Mouse (Mus musculus) layer of hippocampus, adult 9-11 months (tissue): ENCODE results near the gene Bub1b.

Experiments
- DNase-seq: peaks from one replicate; pipeline ENCODE4 v3.0.0; 2022

Gene Bub1b

DNA sequence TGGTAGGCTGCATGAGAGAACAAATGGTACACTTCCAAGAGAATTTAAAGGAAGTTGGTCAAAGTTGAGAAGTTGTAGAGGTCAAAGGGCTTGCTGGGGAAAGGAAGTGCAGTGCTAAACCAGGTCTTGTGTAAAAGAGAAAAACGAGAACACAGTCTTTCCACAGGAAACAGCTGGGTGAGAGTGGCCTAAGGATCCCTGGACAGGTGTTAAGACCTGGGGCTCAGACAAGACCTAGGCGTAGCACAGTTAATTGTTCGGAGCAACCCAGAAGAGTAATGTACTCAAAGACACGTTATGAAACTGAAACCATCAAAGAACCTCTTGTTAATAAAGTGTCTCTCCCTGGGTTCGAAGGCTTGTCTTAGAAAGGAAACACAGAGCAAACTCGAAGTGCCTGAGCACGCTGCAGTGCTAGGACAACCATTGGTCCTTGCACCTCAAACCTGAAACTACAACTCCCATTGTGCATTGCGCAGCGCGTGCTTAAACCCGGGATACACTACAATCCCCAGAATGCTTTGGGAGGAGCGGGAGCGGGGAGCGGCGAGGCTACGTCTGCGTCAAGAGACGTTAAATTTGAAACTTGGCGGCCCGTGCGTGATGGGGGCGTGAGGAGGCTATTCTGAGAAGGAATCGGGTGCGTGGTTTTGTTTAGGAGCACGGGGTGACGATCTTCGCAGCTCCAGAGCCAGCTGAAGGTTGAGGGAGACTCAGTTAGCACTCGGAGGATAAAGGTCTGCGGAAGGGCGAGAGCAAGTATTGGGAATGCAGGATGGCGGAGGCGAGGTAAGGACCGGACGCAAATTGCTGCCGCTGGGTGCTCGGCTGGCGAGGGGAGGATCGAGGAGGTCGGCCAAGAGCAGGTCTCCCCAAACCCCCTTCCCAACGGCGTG, at the start of gene Bub1b:
Bub1b (plus strand) TSS at position 539 of the 896 bp plus-strand sequence.
- DNase-seq: peak; percentile 89

DNA sequence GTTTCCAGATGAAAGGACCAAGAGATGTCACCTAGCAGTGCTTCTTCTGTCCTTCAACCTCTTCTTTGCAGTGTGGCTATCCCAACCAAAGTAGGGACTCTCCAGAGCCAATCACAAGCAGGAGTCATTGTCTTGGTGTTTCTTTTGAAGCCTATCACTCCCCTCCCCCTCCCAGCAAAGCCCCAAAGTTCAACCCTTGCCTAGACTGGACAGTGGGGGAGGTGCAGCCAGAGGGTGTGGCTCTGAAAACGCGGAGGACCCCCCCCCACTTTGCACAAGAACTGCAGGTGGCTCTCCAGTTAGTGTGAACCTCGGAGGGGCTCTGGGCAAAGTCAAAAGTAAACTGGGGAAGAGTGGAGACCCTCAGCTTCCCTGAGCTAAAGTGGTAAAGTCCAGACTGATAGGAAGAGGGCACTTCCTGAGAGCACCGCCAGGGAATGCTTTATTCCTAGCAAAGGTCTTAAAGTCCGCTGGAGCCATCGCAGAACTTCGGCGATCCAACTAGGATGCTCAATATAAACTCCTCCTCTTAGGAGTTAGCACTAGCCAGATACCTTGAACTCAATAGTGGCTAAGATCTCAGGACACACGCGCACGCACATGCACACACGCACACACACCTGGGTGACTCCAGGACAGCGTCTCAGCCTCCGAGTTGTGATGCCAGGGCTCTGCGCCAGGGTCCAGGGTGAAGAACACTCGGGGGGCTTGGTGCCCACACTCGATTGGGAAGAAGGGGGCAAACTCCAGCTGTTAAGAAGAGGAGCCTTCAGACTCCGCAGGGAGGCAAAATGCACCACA, 49.4 kb upstream of the Bub1b start:
- no peak for DNase-seq

GRCm38 (mm10) chr2:118549507-118550473, 48.2 kb upstream of the Bub1b start, which contains the start of gene Bmf:
Gene Bmf, minus strand, starts transcription at chr2:118549687.
- peak; percentile 97 for DNase-seq

DNA sequence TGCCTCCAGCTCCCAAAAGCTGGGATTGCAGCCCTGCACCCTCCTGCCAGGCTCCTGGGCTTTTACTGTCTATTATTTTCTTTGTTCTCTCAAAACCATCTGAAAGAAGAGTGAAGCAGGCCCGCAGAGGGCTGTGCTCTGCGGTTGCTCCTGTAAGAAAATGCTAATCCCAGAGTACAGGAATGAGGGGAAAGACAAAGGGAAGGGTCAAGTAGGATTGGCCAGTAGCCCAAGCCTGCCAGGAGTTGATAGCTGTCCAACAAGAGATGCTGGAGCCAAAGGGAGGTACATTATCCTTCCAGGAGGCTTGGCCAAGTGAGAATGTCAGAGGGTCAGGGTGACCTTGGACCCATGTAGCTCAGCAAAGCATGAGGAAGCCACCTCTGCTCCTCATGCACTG, 46.4 kb upstream of the Bub1b start:
- no peak for DNase-seq

GRCm38 (mm10) chr2:118554356-118554990, 43.5 kb upstream of the Bub1b start:
- peak; percentile 82 for DNase-seq

DNA sequence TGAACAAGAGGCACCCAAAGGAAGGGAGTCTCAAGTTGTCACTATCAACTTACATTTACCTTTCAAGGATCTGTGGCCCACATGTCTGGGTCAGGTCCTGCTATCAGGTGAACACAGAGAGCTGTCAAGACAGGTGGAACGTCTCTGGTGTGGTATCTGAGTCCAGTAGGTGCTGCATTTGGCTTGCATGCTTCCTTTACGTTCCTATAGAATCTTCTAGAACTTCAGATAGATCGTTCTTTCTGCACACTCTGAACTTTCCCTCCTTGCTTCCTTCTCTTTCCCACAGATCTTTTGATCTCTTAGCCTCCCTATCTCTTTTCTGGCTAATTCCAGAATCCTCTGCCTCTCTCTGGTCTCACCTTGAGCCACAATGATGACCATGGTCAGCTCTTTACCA, 39.6 kb upstream of the Bub1b start:
- DNase-seq: no peak

DNA sequence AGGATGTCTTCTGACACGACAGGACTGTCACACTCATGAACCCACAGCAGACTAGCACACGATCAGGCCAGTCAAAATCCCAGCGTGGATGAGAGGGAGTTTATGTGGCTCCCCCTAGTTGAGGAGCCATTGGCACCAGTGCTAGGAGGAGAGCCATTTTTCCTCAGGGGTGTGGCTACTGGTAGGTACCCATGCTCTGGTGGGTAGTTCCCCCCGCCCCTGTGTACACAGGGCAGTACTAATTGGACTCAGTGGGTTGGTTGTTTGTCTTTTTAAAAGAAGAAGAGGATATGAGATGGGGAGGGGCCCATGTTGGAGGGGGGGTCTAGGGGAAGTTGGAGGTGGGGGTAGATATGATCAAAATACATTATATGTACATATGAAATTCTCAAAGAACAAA, 36.0 kb upstream of the Bub1b start:
- DNase-seq: no peak

DNA sequence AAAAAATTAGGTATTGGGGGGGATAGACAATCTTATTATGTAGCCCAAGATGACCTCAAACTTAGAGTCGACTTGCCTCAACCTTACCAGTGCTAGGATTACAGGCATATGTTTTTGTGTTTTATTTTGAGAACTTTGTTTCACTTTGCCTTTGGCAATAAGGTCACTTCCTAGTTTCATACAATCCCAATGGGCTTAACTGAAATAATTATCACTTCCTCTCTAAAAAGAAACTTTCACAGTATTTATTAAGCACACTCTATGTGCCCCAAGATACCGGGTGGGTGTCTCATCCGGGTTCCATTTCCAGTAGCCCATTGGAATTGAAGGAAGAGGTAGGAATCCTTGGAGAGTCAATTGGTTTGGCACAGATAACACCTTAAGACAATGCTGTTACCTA, 35.6 kb upstream of the Bub1b start:
- no peak for DNase-seq

DNA sequence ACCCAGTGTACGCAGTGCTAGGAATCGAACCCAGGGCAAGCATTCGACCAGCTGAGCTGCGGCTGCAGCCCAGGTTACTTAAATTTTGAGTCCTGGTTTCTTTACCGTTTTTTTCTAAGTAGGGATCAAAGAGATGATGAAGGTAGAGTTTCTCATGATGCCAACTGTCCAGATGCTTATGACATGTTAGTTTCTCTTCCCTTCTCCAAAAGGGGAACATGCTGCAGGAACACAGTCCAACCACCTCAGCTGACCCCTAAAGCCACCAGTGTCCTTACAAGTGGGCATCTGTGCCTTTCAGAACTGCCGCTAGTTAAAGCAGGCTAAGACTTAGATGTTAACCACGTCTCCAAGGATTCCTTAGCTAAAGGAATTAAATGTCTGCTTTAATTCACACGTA, 30.8 kb upstream of the Bub1b start:
- no peak for DNase-seq

DNA sequence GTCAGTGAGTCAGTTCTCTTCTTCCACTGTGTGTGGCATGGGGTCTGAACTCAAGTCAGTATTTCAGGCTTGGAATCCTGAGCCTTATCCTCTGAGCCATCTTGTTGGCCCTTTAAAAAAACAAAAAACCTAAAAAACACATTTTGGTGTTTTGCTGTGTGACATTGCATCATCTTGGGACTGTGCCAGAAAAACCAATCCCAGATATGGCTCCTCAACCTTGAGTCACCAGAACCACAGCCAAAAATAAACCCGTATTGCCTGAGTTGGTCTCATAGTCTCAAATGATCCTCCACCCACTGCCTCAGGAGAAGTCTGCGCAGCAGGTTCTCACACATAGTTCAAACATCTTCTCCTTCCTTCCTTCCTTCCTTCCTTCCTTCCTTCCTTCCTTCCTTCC, 27.1 kb upstream of the Bub1b start:
- DNase-seq: no peak

DNA sequence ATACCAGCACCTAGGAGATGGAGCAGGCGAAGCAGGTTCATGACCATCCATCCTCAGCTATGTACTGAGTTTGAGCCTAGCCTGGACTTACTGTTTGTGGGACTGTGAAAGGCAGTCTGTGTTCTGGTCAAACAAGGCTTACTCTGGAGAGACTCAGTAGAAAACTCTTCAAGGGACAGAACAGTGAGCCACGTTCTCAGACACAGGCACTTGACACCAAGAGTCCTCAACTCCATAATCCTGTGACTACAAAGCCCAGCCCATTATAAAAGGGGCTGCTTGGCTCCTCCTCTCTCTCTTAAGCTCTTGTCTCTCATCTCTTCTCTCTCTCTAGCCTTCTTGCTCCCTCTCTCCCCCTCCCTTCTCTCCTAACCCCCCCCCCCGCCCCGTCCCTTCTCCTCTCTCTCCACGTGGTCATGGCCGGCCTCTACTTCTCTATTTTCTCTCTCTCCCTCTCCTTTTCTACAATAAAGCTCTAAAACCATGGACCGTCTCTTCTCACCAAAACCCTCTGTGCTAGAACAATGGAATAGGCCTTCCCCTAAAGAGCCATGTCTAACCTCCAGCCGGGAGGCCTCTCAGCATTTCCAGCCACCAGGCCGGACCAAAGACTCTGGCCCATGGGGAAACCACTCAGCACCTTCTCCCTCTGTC, 25.7 kb upstream of the Bub1b start:
- no peak for DNase-seq

- DNase-seq: no peak
Measured at GRCm38 (mm10) chr2:118573135-118573534, 24.9 kb upstream of the Bub1b start.

- DNase-seq: no peak
Measured at GRCm38 (mm10) chr2:118586013-118586412, 12.0 kb upstream of the Bub1b start.

DNA sequence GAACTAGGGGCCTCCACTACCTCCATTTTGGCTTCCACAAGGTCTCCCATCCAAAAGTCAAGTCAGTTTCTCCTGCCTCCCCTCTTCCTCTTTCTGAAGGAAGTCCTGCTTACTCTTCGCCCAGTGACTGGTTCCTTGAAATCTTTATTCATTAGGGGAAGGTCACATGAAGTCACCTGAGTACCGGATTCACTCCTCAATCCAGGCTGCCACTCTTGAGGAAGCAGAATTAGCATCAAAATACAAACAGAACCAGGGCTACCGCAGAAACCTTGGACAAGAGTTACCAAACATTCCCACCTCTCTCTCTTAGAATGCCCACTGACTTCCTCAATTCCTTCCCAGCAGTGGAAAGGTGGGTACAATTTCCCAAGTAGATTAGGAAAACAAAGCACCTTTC, 10.3 kb upstream of the Bub1b start:
- DNase-seq: no peak

DNA sequence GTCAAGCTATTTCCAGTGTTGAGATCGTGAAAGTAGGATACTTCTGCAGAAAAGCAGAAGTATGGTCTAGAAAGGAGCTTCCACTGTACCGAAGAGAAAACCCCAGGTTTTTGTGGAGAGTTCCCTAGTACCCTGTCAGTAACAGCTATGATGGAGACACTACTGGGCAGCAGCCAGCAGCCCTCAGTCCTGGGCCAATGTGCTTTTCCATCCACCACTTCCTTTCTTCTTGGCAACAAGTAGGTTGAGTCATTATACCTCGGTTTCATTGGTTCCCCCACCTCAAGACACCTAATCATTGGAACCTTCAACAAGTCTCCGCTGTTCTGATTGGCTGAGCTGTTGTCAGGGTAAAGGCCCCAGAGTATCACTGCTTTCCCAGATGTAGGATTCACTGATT, 6.9 kb upstream of the Bub1b start:
- DNase-seq: no peak

- DNase-seq: no peak
Measured at GRCm38 (mm10) chr2:118599087-118599486, 1.1 kb downstream of the Bub1b start.

DNA sequence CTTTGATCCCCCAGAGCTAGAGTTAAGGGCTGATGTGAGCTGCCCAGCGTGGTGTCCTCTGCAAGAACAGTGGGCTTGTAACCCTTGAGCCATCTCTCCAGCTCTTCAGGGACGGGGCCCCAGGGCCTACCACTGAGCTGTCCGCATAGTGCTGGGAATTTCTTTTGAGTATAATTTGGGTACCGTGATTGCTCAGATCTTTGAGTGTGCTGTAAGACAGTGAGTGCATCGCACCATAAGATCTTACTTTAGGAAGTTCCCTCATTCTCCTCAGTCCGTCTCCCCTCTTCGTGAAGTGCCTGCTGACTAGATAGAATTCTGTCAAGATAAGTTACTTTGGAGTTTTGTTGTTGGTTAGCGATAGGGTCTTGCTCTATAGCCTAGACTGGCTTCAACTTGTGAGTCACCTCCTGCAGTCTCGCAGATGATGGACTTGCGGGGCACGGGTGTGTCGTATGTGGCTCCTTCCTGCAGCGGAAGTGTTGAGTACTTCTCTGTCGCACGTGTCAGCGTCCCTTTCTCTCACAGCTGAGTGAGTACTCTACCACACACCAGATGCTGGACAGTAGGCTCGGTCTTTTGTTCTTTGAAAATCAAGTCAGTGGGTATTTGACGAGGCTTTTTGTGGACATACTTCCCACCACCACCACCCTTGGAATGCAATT, 3.7 kb downstream of the Bub1b start:
- DNase-seq: no peak

DNA sequence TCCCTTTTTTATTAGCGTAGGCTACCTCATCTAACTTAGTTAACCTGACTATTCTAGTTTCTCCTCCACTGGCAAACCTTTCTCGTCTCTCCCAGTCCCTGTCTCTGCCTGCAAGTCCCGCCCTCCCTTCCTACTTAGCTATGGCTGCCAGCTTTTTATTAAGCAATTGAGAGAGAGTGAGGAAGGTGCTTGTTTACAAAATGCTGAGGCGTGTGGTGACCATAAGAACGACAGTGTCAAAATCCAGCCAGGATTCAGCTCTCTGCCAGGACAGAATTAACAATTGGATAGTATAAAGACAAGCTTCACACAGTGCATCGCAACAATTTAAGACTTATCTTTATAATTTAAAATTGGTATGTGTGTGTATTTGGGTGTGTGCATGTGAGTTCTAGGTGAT, 6.1 kb downstream of the Bub1b start:
- no peak for DNase-seq

DNA sequence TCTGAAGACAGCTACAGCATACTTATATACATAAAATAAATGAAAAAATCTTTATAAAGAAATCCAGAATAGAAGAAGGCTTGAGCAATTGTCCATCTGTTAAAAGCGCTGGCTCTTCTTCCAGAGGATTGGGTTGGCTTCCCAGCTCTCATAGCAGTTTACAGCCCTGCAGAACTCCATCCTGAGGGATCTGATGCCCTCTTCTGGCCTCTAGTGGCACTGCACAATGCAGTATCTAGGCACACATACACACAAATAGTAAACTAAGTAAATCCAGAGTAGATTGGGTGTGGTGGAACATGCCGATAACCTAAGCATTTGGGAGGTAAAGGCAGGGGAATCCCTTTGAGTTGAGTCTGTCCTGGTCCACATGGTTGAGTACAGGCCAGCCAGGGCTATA, 8.0 kb downstream of the Bub1b start:
- DNase-seq: no peak

- no peak for DNase-seq
Measured at GRCm38 (mm10) chr2:118606976-118607375, 9.0 kb downstream of the Bub1b start.

GRCm38 (mm10) chr2:118618013-118618412, 20.0 kb downstream of the Bub1b start:
- DNase-seq: no peak
